Mouse (Mus musculus) lung, postnatal 25 days (tissue): ENCODE results near the gene Hykk.
"Not testable (repeated sequence)": the region's sequence is repeated elsewhere in the genome, so short reads cannot be mapped to it uniquely, and the experiment has no call there.

Experiments used
- DNase-seq: peaks from one replicate; pipeline ENCODE4 v3.0.0; 2022; ENCODE audit warnings: low spot score

The Hykk gene

GRCm38 (mm10) chr9:54917010-54917677 lies at the start of gene Hykk:
Gene Hykk (plus strand): TSS chr9:54917283.
- DNase-seq: peak; percentile 94

DNA sequence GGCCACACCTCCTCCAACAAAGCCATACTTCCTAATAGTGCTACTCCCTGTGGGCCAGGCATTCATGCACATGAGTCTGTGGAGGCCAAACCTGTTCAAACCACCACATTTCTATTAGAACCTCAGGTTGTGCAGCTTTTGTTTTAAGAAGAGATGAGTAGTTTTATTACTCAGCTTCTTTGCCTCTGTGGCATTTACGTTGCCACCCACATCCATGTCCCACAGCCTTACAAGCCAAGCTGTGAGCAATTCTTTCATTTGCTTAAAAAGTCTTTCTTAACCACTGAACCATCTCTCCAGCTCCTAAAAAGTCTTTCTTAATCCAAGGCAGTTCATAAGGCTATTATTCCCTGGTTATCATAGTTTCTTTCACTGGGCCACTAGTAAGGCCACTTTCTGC lies 38.3 kb upstream of the Hykk start:
- DNase-seq: no peak

- no peak for DNase-seq
Observed at GRCm38 (mm10) chr9:54892111-54892510, 25.0 kb upstream of the Hykk start.

- no peak for DNase-seq
Observed at GRCm38 (mm10) chr9:54897097-54897496, 20.0 kb upstream of the Hykk start.

- no peak for DNase-seq
Observed at GRCm38 (mm10) chr9:54909446-54909845, 7.6 kb upstream of the Hykk start.

DNA sequence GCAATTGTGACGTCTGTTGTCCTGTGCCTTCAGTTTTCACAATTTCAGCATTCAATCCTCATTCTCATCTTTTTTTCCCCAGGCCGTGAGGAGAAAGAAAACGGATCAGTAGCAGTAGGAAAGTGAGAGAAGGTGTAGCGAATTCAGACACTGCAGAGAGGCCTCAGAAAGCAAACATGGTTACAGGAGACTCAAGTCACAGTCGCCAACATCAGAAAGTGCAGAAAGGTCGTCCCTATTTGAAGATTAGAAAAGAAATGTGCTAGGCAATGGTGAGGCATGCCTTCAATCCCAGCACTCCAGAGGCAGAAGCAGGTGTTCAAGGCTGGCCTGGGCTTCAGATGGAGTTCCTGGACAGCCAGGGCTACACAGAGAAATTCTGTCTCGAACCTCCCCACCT lies 1.5 kb upstream of the Hykk start:
- no peak for DNase-seq

DNA sequence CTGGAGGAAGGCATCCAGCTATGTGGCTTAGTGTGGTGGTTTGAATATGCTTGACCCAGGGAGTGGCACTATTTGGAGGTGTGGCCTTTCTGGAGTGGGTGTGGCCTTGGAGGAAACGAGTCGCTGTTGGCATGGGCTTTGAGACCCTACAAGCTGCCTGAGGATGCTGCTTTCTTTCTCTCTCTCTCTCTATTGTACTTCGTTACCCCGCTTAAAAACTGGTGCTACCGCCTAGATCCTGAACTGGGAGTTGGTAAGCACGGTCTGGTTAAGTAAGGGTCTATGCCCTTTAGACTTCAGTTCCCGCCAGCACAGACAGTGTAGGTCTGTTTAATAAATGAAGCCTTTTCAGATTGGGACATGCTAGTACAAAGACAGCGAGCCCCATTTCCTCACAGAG lies 682 bp upstream of the Hykk start:
- no peak for DNase-seq

GRCm38 (mm10) chr9:54918191-54918590 lies 1.1 kb downstream of the Hykk start:
- no peak for DNase-seq

DNA sequence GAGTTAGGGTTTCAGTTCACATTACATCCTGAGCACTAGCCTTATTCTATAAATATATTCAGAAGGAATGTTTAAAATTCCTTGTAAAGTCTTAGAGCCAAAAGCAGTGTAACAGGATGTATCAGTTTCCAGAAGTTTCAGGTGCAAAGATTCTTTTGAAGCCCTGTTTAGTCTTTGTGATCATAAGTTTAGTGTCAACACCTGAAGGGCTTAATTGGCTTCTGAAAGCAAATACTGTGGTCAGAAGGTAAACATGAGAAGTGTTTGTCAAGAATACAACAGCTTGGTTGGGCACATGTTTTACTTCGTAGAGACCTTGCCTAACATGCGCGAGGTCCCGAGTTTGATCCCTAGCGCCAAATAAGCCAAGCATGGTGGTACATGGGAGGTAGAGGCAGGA lies 1.7 kb downstream of the Hykk start:
- DNase-seq: peak; percentile 53

DNA sequence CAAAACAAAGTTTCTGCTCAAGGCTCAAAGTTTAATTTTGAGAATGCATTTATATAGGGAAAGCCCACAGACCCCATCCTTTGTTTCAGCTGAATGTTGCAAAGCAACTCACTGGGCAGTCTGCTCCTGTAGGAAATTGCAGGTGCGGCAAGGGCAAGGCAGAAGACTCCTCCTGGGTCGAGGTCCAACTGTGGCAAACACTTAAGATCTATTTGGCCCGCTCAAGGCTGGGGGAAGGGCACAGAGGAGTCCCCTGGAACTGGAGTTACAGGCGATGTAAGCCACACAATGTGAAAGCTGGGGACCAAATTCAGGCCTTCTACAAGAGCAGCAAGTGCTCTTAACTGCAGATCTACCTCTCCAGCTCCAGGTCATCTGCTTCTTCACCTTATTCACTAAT lies 2.9 kb downstream of the Hykk start:
- no peak for DNase-seq

DNA sequence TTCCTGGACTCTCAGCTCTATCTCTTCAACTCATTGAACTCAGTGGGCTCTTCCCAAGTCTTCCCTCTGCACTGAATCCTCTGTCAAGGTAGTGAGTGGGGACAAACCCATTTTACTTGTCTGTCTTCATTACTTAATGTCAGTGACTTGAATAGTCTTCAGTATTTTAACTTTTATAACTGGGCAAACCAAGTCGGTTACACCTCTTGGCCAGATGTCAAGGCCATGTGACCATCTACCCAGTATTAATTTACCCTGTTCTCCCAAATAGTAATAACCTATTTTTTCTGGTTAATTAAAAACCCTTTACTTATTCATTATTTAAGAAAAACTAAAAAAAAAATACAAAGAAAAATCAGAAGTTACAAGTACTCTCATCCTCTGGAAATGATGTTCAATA lies 13.7 kb downstream of the Hykk start:
- DNase-seq: no peak

DNA sequence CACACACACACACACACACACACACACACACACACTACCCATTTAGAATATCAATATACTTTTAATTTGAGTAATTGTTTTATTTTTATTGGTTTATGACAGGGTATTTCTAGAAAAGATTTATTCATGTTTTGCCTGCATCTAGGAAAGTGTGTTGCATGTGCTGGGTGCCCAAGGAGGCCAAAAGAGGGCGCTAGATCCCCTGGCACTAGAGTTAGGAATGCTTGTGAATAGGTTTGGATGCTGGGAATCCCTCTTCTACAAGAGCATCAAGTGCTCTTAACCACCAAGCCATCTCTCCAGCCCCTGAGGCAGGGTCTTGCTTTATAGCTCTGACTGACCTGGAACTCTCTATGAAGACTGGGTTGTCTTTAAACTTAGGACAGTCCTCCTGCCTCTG lies 14.7 kb downstream of the Hykk start:
- no peak for DNase-seq

- no peak for DNase-seq
Observed at GRCm38 (mm10) chr9:54932379-54932778, 15.3 kb downstream of the Hykk start.

DNA sequence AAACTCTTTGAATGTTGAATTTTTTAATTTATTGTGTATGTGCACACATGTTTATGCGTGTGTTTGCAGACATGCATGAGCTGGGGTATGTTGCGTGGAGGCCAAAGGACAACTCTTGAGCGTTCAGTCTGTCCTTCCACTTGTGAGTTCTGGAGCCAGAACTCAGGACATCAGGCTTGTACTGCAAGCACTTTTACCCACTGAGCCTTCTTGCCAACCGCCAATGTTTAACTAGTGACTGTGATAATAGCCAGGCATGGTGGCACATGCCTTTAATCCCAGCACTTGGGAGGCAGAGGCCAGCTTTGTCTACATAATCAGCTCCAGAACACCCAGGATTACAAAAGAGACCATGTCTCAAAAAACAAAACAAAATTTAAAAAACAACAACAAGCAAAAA lies 25.0 kb downstream of the Hykk start:
- no peak for DNase-seq

DNA sequence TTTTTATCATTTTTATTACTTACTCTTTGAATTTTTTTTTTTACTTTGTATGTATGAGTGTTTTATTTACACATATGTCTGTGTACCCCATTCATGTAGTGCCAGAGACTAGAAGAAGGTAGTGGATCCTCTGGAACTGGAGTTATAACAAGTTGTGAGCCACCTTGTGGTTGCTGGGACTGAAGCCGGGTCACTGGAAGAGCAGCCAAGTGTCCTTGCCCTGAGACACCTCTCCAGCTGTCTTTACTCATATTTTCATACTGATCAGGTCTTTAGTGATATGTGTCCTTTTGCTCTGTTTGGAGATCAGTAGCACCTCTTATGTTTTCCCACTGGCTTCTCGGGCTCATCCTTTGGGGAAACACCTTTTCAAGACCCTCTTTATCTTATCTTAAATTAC lies 27.4 kb downstream of the Hykk start:
- DNase-seq: no peak

DNA sequence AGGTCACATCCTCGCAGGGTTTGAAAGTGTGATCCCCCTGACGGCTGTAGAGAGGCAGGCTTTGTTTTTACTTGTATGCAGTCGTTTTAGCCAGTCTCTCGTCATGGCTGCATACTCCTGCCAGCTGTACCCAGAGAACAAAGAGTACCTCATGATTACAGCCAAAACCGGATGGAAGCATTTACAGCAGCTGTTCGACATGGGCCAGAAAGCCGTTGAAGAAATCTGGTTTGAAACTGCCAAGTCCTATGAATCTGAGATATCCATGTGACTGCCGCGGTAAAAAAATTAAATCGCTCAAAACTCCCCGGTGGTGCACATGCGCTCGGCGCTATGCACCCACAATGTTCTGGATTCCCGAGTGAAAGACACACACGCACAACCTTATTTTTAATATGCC lies 29.2 kb downstream of the Hykk start:
- DNase-seq: no peak

DNA sequence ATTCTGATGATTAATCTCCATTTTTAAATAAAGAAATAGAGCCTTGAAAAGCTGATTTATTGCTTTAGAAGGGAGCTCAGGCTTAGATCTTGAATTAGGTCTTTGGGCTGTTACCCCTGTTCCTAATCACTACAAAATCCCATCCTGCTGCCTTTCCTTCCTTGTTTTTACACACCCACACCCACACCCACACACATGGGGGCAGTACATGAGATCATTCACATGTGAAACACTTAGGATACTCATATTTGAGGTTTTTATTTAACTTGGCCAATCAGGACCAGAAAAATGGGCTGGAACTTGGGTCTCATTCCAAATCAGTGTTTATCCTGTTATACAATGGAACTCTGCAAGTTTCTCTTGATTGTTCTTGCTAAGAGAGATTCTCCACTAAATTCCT lies 32.4 kb downstream of the Hykk start:
- DNase-seq: no peak

- DNase-seq: not testable (repeated sequence)
Observed at GRCm38 (mm10) chr9:54950162-54950561, 33.1 kb downstream of the Hykk start.

GRCm38 (mm10) chr9:54950575-54951321 lies 33.7 kb downstream of the Hykk start, which contains the start of the genes Psma4 and AY074887:
Gene Psma4 (plus strand): TSS chr9:54950790.
Gene AY074887 (minus strand): TSS chr9:54950998.
- peak; percentile 92 for DNase-seq

- no peak for DNase-seq
Observed at GRCm38 (mm10) chr9:54961059-54961458, 44.0 kb downstream of the Hykk start.

- DNase-seq: no peak
Observed at GRCm38 (mm10) chr9:54963669-54964068, 46.6 kb downstream of the Hykk start.

GRCm38 (mm10) chr9:54969972-54970637 lies 53.0 kb downstream of the Hykk start:
- no peak for DNase-seq

DNA sequence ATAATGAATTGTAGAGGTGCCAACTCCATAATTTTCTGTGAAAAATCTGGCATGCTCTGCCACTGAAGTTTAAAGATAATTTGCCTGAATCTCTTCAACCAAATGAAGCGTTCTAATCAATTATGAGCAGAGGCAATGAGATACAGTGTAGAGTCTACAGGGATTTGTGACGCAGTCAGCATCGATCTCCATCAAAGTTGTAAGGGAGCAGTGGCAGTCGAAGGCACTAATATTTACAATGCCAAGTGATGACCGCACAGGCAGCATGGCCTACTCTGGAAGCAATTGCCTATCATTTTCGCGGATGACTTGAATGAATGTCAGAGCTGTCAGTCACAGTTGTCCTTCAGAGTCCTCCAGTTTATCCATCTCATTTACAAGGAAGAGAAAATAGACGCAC lies 63.6 kb downstream of the Hykk start, which contains the start of gene Chrna5:
Gene Chrna5, plus strand, starts transcription at position 207 of the 400 bp plus-strand sequence.
- DNase-seq: no peak
